Mouse (Mus musculus): ENCODE results near the gene Camta1.

Gene Camta1

GRCm38 (mm10) chr4:151604481-151604880, 257.2 kb downstream of the Camta1 start:
- DNase-seq (ENCODE audit: low spot score in 2 of 2): no peak

- DNase-seq (ENCODE audit: low spot score in 2 of 2): no peak
Measured at GRCm38 (mm10) chr4:151603586-151603985, 258.1 kb downstream of the Camta1 start.

- no peak for DNase-seq (ENCODE audit: low spot score in 2 of 2)
Measured at GRCm38 (mm10) chr4:151595116-151595515, 266.6 kb downstream of the Camta1 start.

GRCm38 (mm10) chr4:151593042-151593441, 268.6 kb downstream of the Camta1 start:
- DNase-seq (ENCODE audit: low spot score in 2 of 2): no peak

GRCm38 (mm10) chr4:151586074-151586473, 275.6 kb downstream of the Camta1 start:
- no peak for DNase-seq (ENCODE audit: low spot score in 2 of 2)

GRCm38 (mm10) chr4:151577961-151578360, 283.7 kb downstream of the Camta1 start:
- DNase-seq (ENCODE audit: low spot score in 2 of 2): no peak

- DNase-seq (ENCODE audit: low spot score in 2 of 2): no peak
Measured at GRCm38 (mm10) chr4:151576291-151577108, 285.2 kb downstream of the Camta1 start.

- no peak for DNase-seq (ENCODE audit: low spot score in 2 of 2)
Measured at GRCm38 (mm10) chr4:151572716-151573115, 289.0 kb downstream of the Camta1 start.

GRCm38 (mm10) chr4:151569586-151569985, 292.1 kb downstream of the Camta1 start:
- no peak for DNase-seq (ENCODE audit: low spot score in 2 of 2)

GRCm38 (mm10) chr4:151568887-151569286, 292.8 kb downstream of the Camta1 start:
- DNase-seq (ENCODE audit: low spot score in 2 of 2): no peak

- DNase-seq (ENCODE audit: low spot score in 2 of 2): no peak
Measured at GRCm38 (mm10) chr4:151567105-151567504, 294.6 kb downstream of the Camta1 start.

- no peak for DNase-seq (ENCODE audit: low spot score in 2 of 2)
Measured at GRCm38 (mm10) chr4:151555505-151555904, 306.2 kb downstream of the Camta1 start.

- no peak for DNase-seq (ENCODE audit: low spot score in 2 of 2)
Measured at GRCm38 (mm10) chr4:151549523-151549922, 312.2 kb downstream of the Camta1 start.

GRCm38 (mm10) chr4:151545452-151545851, 316.2 kb downstream of the Camta1 start:
- DNase-seq (ENCODE audit: low spot score in 2 of 2): no peak

- no peak for DNase-seq (ENCODE audit: low spot score in 2 of 2)
Measured at GRCm38 (mm10) chr4:151544191-151544590, 317.5 kb downstream of the Camta1 start.

- no peak for DNase-seq (ENCODE audit: low spot score in 2 of 2)
Measured at GRCm38 (mm10) chr4:151540546-151540945, 321.1 kb downstream of the Camta1 start.

GRCm38 (mm10) chr4:151539881-151540280, 321.8 kb downstream of the Camta1 start:
- no peak for DNase-seq (ENCODE audit: low spot score in 2 of 2)

- no peak for DNase-seq (ENCODE audit: low spot score in 2 of 2)
Measured at GRCm38 (mm10) chr4:151539167-151539525, 322.5 kb downstream of the Camta1 start.

- no peak for DNase-seq (ENCODE audit: low spot score in 2 of 2)
Measured at GRCm38 (mm10) chr4:151538446-151539166, 323.1 kb downstream of the Camta1 start.

- no peak for DNase-seq (ENCODE audit: low spot score in 2 of 2)
Measured at GRCm38 (mm10) chr4:151535916-151536450, 325.7 kb downstream of the Camta1 start.

GRCm38 (mm10) chr4:151533451-151533850, 328.2 kb downstream of the Camta1 start:
- no peak for DNase-seq (ENCODE audit: low spot score in 2 of 2)

GRCm38 (mm10) chr4:151528436-151528835, 333.2 kb downstream of the Camta1 start:
- no peak for DNase-seq (ENCODE audit: low spot score in 2 of 2)

GRCm38 (mm10) chr4:151527763-151528162, 333.9 kb downstream of the Camta1 start:
- no peak for DNase-seq (ENCODE audit: low spot score in 2 of 2)

All from natural killer cell, adult 2 months (primary cell).